Mouse (Mus musculus) adipocyte (in vitro differentiated cells): Measurements from ENCODE around the gene Vmn1r51.
"Not testable (repeated sequence)": the region's sequence is repeated elsewhere in the genome, so short reads cannot be mapped to it uniquely, and the experiment has no call there.

ENCODE experiments used
- DNase-seq: peaks from one replicate; pipeline ENCODE4 v3.0.0-alpha.2; 2016; ENCODE audit warnings: low spot score

Vmn1r51 gene

DNA sequence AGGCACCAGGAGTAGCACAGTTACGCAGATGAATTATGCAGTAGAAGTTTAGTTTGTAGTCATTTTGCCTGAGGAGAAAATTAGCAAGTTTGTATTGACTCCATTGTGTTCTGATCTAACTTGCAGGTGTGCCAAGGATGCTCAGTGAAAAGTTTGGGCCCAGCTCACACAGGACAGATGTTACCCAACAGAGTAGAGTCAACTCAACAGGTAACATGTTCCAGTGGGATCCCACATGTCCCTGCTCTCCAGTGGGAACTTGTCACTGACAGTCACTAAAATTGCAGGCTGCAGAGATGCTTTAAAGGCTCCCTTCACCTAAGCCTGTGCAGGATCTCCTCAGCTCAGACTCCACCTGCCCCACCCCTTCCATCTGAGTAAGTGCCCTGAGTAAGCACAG lies at the start of gene Vmn1r51:
Gene Vmn1r51 (plus strand): TSS at position 301 of the 400 bp plus-strand sequence.
- not testable (repeated sequence) for DNase-seq

DNA sequence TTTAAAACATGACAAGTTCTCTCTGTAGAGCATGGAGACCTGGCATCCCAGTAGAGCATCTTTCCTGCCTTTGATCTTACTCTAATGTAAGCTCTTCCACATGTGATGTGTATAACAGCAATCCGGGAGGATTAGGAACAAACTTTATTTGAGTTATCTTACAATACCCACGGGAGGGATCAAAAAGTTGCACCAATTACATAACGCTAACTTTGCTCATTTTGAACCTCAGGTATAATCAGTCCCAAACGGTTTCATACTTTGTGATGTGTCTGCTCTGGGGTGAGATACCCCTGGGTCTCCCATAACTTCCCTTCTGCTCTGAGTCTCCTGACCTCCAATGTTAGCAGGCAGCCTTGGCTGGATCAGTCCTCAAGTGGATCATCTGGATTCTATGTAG lies 44.0 kb upstream of the Vmn1r51 start, which contains the start of gene Vmn1r49:
Gene Vmn1r49 (minus strand): TSS at position 101 of the 400 bp plus-strand sequence.
- no peak for DNase-seq

DNA sequence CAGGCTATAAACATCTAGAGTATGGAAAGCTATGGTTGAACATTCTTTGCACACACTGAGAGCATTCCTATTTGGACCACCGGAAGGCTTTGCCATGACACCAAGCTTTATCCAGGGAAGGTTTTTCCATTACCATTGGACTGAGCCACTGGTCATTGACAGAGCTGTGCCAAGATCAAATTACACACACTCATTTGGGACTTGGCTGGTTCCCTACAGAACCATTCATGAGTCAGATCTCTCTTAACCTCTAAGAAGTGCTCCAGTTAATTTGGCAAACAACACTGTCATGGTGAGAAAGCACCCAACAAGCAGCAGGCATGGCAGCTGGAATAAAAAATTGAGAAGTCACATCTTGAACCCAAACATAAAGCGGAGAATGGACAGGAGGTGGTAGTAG lies 21.8 kb upstream of the Vmn1r51 start:
- peak; percentile 21 for DNase-seq

DNA sequence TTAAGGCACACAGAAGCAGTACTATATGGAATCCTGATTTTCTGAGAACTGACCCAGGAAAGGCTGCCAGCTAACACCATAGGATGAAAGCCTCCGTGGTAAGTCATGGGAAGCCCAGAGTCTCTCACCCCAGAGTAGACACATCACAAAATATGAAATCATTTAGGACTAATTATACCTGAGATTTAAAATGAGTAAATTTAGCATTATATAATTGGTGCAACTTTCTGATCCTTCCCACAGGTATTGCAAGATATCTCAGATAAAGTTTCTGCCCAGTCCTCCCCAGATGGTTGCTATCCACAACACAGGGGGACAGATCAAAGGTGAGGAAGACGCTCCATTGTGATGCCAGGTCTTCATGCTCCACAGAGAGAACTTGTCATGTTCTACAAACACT lies 21.3 kb upstream of the Vmn1r51 start, which contains the start of gene Vmn1r50:
Gene Vmn1r50 (plus strand): TSS at position 301 of the 400 bp plus-strand sequence.
- DNase-seq, result no peak

DNA sequence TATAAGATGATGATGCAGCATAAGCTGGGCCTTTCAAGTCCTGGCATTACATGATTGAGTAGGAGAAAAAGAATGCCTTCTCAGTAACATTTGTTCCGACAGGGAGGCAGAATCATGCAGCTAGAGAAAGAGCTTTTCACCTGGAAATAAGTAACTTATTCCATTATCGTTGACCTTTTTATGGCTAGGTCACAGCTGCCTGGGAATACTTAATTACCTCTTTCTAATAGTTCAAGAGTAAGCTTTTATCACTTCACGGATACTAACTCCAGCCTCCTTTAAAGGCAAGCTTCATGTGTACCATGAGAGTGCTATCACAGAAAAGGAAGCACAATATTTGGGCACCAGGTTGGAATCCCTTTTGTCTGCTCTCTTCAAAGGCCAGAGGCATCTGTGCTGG lies 37.7 kb downstream of the Vmn1r51 start:
- no peak for DNase-seq

DNA sequence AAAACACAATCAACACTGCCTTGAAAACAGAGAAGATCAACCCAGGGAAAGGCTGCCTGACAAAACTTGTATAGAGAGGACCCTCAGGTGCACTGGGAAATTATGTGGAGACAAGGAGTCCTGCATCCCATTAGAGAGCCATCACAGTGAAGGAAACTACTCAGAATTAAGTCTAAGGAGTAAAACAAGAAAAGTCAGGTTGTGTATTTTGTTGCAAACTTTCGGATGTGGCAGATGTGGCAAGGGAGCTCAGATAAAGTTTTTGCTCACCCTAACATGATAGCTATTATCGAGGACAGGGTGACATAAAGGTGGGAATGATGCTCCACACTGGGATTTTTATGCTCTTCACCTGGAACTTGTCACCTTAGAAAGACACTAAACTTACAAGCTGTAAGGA lies 52.1 kb downstream of the Vmn1r51 start, which contains the start of gene Vmn1r52:
Gene Vmn1r52 (plus strand): TSS at position 301 of the 400 bp plus-strand sequence.
- DNase-seq, result no peak
